Comparison of ENCODE assay signal across 6 mouse cellular contexts in the genomic region with DNA sequence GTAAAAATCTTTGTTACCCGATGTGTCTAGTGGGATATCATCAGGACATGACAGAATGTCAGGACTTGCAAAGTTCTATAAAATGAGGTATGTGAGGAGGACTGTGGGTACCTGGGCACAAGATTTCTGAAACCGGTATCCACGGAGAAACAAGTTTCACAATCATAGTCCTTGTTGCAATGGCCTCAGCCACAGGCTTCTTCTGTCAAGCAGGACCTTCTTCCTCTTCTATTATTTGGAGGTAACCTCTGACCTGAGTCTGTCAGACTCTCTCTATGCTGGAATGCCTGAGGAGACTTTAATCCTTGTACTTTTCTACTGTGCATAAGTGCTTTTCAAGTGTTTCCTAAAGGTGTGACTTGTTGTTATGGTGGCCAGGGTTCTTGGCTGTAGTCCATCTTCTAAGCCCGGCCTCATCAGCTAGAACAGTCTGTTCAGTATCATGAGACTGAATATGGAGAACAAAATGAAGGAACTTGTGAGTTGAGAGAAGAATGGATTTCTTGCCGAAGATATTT. TPM values are rescaled to one million over a fixed set of nuclear protein-coding genes. Genes with fewer than 3 reads are reported as not detected.
A peak's percentile ranks its signal among the peaks of the same experiment; 100 is the strongest.
DNase-seq lines count a peak whose midpoint lies in the region; ATAC-seq lines count a peak whose summit lies in the region.
"Not testable (repeated sequence)": the region's sequence is repeated elsewhere in the genome, so short reads cannot be mapped to it uniquely, and the experiment has no call there.
"Had no signal": no experiment of that assay in that cellular context is flagged by ENCODE, and none has a peak within 500 bp of the region (broad histone marks: within the 10 kb centered on the region; RNA-seq: fewer than 3 reads in every experiment).

No protein-coding gene starts in this region.

- not testable (repeated sequence) for H3K27me3 ChIP-seq in lung, embryonic 16.5 days (ENCODE audit: control insufficient read depth, insufficient read depth, low read depth, low read length)

- not testable (repeated sequence) for H3K27ac ChIP-seq in lung, embryonic 16.5 days (ENCODE audit: low read length)

- peak; percentile 5 for DNase-seq in kidney, adult 9 months
- DNase-seq in lung, postnatal 25 days (ENCODE audit: low spot score), result peak; percentile 2

- not testable (repeated sequence) for H3K4me2 ChIP-seq in lung, embryonic 16.5 days (ENCODE audit: low read depth, low read length)

- H3K36me3 ChIP-seq in lung, embryonic 16.5 days (ENCODE audit: control insufficient read depth, insufficient read depth, low read length), result not testable (repeated sequence)

- peak; percentile 43; the same call in 1 of the 2 replicates for ATAC-seq in lung, embryonic 16.5 days (ENCODE audit: low read depth)
- peak; percentile 87 for ATAC-seq in megakaryocyte, adult 5-6 weeks (ENCODE audit: poor library complexity, severe bottlenecking)

- H3K9me3 ChIP-seq in lung, embryonic 16.5 days (ENCODE audit: control insufficient read depth, low read length), result not testable (repeated sequence)

- WGBS in lung, embryonic 16.5 days, result 68% methylated on average over 2 of the region's 5 CpGs

- not testable (repeated sequence) for H3K4me1 ChIP-seq in lung, embryonic 16.5 days (replicated peaks; ENCODE audit: control insufficient read depth, insufficient read depth, low read length)

- not testable (repeated sequence) for H3K9ac ChIP-seq in lung, embryonic 16.5 days (ENCODE audit: low read length)

- not testable (repeated sequence) for H3K4me3 ChIP-seq in lung, embryonic 16.5 days (ENCODE audit: low read length)

RNA-seq across cellular contexts. Expression of a gene that starts 27.7 kb away (rescaled TPM):
- polyA plus RNA-seq in lung, embryonic 16.5 days (2015; fragmentation: Nextera tagmentation; extraction: Ambion mirVana), result 2.2 and 2.8 TPM in 2 replicates
- total RNA-seq in megakaryocyte, adult 5-6 weeks (2015), result not detected in 2 replicates
- not detected in 2 replicates for total RNA-seq in megakaryocyte, adult 5-6 weeks (2017)
- total RNA-seq: MEL had no signal
- polyA plus RNA-seq: erythroblast, embryonic 14.5 days had no signal
